Mouse (Mus musculus): Measurements from ENCODE around the gene Rab39. TPM values are rescaled to one million over a fixed set of nuclear protein-coding genes. Genes with fewer than 3 reads are reported as not detected.

Gene Rab39
- total RNA-seq (2015; ENCODE audit: low replicate concordance): 2.5 TPM in 1 of 2 replicates, not detected in the other
- total RNA-seq (2017; ENCODE audit: low replicate concordance): 0.64 TPM in 1 of 2 replicates, not detected in the other

DNA sequence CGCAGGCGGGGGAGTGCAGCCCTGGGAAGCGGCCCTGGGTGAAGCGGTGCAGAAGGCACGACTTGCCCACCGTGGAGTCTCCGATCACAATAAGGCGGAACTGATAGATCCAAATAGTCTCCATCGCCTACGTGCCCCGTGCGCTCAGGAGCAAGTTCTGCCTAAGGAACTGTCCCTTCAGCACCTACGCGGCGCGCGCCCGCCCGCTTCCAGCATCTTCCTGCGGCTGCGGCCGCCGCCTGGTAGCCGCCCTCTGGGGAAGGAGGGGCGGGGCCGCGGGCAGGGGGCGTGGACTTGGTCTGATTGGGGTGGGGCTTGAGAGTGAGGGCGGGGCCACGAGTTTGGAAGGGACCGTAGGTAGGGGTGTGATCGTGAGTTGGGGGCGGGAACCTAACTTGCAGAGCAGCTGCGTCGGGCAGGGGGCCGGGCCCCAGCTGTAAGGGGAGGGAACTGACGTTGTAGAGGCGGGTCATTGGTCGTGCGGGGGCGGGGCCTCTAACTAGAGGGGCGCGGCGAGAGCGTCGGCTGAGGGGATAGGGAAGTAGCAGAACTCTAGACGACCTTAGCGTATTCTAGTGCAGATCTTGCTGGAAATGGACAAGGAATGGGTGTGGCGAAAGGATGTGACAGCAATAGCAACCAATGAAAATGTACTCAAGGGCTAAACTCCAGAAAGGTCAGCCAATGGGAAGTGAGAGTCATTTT, at the start of gene Rab39:
TSS of gene Rab39 (minus strand) at position 241 of the 705 bp plus-strand sequence.
- ATAC-seq (replicated peaks; ENCODE audit: low FRiP score, poor library complexity, severe bottlenecking): peak; percentile 52; the same call in 1 of the 2 replicates

DNA sequence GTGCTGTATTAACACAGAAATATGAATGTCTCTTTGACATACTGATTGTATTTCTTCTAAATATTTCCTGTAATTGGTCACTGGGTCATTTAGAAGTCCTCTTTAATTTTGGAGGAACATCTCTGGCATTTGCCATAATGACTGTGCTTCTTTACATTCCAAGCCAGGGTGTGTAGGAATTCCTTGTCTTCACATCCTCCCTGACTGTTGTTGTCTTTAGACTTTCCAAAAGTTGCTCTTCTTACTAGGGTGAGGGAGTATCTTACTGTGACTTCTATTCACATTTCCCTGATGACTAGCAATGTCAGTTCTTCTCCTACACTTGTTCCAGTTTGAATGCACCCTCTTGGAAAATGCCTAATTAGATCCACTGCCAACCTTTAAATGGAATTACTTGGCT, 48.8 kb upstream of the Rab39 start:
- no peak for ATAC-seq (replicated peaks; ENCODE audit: low FRiP score, poor library complexity, severe bottlenecking)

DNA sequence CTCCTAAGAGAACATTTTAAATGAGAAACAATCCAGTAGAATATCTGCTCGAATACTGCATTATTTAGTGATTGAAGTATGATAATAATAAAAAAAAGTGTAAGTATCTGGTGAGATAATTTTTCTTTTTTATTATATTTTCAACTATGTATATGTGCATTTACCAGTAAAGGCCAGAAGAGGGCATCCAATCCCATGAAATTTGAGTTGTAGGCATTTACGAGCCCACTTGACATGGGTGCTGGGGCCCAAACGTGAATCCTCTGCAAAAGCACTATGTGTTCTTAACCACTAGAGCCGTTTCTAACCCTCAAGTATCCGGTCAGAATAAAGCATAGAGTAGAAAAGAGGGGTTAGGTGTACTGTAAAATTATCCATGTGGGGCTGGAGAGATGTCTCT, 44.9 kb upstream of the Rab39 start:
- ATAC-seq (replicated peaks; ENCODE audit: low FRiP score, poor library complexity, severe bottlenecking): no peak

DNA sequence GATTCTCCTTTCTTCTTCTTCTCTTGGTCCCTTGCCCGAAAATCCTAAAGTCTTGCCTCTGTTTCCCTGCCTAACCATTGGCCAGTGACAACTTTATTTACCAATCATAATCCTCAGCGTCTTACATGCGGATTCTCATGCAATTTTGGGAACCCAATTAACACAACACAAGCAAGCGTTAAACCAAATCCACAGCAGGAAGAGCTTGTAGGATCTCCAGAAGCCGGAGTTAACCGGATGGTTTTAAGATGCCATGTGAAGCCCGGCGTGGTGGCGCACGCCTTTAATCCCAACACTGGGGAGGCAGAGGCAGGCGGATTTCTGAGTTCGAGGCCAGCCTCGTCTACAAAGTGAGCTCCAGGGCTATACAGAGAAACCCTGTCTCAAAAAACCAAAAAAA, 44.4 kb upstream of the Rab39 start:
- ATAC-seq (replicated peaks; ENCODE audit: low FRiP score, poor library complexity, severe bottlenecking): no peak

DNA sequence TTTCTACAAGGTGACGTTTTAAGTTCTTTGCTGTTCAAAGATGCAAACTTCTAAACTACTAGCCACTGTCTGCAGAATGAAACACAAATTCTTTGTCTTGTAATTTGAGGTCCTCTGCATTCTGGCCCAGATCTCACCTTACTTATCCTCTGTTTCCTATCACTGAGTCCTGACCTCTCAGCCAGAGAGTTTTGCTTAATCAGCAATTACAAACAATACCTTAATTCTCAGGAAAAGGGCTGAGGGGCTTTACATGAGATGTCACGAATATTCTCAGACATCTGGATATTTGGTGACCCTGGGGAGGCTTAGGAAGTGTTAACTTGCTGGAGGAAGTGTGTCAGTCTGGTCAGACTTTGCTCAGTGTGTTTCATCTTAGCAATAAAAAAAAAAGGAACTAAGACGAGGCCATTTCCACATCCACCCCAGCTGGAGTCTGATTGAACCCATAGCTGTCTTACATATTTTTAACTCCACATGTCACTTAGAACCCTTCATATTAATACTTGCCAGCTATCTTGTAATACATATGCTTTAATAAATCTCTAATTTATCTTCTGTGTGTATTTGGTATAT, 34.9 kb upstream of the Rab39 start:
- no peak for ATAC-seq (replicated peaks; ENCODE audit: low FRiP score, poor library complexity, severe bottlenecking)

DNA sequence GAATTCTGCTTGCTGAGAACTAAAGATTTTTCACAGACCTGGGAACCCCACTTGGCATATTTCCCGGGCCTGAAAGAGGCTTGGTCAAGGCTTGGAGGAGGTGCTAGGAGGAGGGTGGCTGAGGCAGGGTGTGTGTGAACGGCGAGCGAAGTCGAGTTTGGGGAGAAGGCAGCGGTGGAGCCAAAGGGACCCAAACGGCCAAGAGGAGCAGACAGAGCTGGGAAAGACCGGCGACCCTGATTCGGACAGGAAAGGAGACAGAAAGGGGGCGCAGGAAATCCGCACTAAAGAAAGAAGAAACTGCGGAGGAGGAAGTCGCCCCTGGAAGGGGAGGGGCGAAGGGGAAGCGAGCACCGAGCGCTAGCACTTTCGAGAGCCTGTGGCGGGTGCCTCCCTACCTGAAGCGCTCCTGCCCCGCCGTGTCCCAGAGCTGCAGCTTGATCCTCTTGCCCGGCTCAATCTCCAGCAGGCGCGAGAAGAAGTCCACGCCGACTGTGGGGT, 491 bp downstream of the Rab39 start:
- ATAC-seq (replicated peaks; ENCODE audit: low FRiP score, poor library complexity, severe bottlenecking): no peak; the same call in 1 of the 2 replicates

DNA sequence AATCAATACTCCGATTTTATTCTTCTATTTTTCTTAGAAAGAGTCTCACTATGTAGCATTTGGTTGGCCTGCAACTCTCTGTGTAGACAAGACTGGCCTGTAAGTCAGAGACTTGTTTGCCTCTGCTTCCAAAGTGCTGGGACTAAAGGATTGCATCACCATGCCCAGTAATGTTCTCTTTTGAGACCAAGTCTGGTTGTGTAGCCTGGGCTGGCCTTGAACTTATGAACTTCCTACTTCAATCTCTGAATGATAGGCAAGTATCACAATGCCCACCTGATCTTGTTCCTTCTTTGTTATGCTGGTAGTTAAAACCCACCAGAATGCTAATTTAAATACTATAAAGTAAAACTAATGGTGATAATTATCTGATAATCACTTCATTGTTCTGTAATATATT, 3.0 kb downstream of the Rab39 start:
- ATAC-seq (replicated peaks; ENCODE audit: low FRiP score, poor library complexity, severe bottlenecking): no peak

DNA sequence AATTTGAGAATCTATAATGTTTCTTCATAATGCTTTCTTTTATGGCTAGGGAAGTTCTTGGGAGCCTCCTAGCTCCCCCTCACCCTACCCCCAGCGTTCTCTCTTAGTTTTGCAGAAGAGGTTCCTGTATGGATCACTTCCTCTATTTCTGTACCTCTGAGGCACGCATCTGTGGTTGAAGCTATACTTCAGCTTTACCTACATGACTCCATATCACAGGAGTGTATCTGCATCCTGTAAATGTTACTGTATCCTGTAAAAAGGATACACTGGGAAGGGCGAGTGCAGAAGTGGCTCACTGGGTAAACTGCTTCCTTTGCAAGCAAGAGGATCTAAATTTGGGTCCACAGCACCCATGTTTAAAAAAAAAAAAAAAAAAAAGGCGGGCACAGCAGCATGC, 5.5 kb downstream of the Rab39 start:
- ATAC-seq (replicated peaks; ENCODE audit: low FRiP score, poor library complexity, severe bottlenecking): no peak

DNA sequence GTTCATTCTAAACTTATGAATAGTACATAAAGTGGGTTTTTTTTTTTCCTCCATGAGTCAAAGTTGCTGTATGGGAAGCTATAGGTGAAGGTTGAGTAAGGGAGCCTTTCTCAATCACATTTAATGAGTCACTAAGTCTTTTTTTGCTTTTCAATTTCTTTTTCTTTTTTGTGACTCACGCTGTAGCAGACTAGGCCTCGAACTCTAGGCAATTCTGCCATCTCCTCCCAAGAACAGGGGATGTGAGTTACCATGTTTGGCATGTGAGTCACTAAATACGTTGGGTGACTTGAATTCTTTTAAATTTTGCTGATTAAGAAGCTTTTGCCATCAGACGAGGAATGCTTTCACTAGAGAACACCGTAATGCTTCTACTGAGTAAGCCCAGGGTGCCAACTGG, 10.2 kb downstream of the Rab39 start:
- ATAC-seq (replicated peaks; ENCODE audit: low FRiP score, poor library complexity, severe bottlenecking): no peak

DNA sequence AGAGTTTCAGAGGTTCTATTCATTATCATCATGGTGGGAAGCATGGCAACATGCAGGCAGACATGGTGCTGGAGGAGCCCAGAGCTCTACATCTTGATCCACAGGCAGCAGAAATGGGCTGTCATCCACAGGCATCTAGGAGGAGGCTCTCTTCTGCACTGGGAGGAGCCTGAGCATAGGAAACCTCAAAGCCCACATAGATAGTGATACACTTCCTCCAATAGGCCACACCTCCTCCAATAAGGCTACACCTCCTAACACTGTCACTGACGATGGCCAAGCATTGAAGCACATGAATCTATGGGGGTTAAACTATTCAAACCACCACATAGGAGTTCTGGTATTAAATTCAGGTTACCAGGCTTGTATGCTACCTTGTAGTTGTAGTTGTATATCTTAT, 12.3 kb downstream of the Rab39 start:
- ATAC-seq (replicated peaks; ENCODE audit: low FRiP score, poor library complexity, severe bottlenecking): no peak

DNA sequence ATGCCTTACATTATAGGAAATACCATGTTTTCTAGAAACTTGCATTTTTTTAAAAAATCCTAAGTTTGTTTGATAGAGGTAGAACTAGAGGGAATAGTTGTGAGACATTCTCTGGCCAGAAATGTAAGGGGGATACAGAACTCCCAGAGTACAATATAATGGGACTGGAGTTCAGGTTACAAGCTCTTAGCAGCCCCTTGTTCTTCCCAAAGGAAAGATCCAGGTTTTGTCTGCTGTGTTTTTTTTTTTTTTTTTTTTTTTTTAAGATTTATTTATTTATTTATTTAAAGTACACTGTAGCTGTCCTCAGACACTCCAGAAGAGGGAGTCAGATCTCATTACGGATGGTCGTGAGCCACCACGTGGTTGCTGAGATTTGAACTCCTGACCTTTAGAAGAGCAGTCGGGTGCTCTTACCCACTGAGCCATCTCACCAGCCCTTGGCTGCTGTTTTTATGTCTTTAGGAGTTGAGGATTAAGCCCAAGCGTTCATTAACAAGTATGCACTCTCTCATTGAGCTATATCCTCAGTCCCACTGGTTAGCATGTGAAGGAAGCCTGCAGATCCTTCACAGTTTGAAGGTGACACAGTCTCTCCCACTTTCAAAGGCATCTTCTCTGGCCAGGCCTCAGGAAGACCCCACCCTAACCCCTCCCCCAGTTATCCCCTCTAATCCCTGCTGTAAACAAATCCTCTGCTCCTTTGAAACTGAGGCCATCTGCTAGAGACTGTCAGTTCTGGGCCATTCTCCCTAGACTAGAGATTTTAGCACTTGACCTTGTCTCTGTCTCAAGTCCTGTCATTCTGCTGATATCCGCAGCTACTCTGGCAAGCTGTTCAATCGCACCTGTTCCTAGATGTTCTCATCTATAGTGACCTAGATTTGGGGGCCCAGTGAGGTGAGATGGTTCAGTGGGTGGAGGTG, 14.0 kb downstream of the Rab39 start:
- no peak for ATAC-seq (replicated peaks; ENCODE audit: low FRiP score, poor library complexity, severe bottlenecking)

DNA sequence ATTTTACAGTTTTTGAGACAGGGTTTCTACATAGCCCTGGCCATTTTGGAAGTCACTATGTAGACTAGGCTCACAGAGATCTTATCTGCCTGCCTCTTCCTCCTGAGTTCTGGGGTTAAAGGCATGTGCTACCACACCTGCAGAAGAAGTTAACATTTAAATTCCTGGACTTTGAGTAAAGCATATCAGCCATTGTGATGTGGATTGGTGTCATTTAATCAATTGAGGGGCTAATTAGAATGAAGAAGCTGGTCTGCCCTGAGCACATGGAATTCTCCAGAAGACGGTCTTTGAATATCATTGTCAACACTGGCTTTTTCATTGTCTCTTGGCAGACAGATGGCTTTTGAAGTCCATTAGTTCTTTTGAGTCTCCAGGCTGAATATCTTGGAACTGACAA, 25.2 kb downstream of the Rab39 start:
- ATAC-seq (replicated peaks; ENCODE audit: low FRiP score, poor library complexity, severe bottlenecking): no peak

DNA sequence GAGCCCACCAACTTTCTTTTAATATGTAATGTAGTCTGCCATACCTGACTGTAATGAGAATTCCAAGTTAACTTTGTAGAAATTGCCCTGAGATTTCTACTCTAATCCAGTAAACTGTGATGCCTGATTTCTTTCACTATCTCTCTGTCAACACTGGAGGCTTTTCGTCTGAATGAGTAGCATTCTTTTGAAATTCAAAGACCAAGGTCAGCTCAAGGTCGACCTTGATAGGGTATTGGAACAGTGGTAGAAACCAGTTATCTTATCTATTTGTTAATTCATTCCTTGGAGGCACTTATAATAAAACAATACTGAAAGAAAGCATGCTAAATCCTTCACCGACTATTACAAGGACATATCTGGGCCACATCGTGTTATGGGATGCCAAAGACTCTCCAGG, 29.1 kb downstream of the Rab39 start:
- no peak for ATAC-seq (replicated peaks; ENCODE audit: low FRiP score, poor library complexity, severe bottlenecking)

DNA sequence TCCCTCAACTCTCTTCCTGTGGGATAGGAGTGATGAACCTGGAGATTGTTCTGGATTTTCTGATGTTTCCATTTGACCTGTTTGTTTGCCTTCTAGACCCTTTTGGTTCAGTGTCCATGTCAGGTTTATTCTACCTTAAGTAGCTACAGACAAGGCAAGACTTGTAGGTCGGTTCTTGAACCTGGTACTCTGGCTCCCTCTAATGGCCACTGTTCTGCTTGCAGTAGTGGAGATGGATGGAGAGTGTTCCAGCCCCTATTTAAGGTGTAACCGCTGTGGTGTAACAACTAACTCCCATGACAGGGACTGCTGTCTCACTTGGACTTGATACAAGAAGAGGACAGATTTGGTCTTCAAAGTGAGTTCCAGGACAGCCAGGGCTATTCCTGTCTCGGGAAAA, 32.5 kb downstream of the Rab39 start:
- peak; percentile 84 for ATAC-seq (replicated peaks; ENCODE audit: low FRiP score, poor library complexity, severe bottlenecking)

DNA sequence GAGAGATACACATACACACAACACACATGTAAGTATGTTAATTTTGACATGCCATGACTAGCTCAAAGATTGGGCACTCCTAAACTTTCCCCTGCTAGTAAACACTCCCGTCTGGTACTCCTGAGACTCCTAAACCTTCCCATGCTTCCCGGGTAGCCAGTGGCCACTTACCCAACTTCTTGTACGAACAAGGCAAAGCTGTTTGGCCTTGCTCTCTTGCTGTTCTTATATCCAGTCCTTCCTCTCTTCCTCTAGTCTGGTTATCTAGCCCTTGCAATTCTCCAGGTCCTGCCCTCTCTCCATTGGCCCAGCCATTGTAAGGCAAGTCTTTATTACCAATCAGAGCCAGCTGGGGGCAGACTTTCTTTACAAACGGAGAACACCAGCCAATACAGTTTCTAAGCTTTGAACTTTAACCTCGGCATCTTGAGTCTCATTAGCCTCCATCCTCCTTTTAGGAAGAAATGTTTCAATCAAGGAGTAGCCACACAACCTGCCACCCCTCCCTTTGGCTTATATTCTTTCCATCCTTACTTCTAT, 36.3 kb downstream of the Rab39 start, which contains the start of gene Cul5:
TSS of gene Cul5 (minus strand) at position 335 of the 540 bp plus-strand sequence.
- ATAC-seq (replicated peaks; ENCODE audit: low FRiP score, poor library complexity, severe bottlenecking): no peak

DNA sequence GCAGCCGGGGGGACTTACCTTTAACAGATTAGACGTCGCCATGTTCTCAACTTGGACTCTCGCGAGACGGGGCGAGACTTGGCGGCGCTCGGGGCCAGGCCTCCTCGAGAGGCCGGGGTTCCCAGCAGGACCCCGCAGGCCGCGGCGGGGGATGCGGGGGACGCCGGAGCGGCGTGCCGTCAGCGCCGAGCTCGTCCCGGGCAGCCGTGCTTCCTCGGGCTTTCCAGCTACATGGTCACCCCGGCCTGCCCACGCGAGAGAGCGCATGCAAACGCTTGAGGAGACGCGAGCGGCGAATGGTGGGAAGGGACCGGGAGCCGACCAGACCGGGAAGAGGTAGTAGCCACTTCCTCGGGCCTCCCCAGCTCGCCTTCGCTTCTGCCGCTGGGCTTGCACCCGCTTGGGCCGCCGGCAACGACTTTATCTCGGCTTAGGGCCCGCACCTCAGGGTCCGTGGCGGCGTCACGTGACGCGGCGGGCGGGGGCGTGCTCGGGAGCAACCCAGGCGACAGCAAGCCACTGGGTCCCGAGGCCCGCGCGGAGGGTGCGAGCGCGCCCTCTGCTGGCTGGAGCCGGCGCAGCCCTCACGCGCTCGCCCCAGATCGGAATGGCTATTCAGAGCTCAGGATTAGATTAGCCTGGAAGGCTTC, 38.9 kb downstream of the Rab39 start:
- ATAC-seq (replicated peaks; ENCODE audit: low FRiP score, poor library complexity, severe bottlenecking): peak; percentile 87

DNA sequence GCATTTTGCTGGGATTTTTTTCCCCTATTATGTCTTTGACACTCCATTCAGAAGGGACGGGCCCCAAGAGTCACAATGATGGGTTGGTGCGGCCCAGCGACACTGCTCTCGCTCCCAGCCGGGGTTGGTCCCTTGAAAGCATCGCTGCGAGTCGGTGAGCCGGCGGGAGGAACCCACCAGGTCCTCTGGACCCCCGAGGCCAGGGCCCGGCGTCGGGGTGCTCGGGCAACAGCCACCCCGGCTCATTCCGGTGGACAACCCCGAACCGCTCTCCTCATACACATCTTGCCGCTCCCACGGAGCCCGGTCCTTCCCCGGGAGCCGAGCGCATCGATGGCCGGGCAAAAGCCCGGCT, 39.4 kb downstream of the Rab39 start:
- ATAC-seq (replicated peaks; ENCODE audit: low FRiP score, poor library complexity, severe bottlenecking): no peak

DNA sequence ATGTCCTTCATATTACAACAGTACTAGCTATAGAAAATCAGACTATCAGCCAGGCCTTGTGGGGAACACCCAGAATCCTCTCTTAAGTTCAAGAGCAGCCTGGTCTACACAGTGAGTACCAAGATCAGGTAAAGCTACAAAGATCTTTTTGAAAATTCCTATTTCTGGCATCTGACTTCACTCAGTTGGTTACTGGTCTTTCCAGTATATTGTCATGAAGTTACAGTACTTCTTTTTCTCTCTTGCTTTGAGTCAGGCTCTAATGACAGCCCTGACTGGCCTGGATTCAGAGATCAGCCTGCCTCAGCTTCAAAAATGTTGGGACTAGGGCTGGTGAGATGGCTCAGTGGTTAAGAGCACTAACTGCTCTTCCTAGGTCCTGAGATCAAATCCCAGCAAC, 40.6 kb downstream of the Rab39 start:
- no peak for ATAC-seq (replicated peaks; ENCODE audit: low FRiP score, poor library complexity, severe bottlenecking)

DNA sequence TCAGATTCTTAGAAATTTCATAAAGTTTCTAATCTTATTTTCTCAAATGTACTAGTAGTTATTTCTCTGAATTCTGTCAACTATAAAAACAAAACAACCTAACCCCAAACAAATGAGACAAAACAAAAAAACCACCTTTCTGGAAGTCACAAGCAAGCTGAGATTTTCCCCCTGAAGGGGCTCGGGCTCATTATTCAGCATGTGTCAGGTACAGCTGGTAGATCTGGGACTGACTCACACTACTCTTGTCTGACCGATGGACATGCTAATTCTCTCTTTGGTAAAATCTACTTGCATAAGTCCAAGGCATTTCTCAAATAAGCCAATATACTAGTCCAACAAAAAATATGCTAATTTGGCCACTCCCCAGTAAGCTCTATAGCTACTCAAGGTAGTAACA, 41.2 kb downstream of the Rab39 start:
- ATAC-seq (replicated peaks; ENCODE audit: low FRiP score, poor library complexity, severe bottlenecking): no peak

DNA sequence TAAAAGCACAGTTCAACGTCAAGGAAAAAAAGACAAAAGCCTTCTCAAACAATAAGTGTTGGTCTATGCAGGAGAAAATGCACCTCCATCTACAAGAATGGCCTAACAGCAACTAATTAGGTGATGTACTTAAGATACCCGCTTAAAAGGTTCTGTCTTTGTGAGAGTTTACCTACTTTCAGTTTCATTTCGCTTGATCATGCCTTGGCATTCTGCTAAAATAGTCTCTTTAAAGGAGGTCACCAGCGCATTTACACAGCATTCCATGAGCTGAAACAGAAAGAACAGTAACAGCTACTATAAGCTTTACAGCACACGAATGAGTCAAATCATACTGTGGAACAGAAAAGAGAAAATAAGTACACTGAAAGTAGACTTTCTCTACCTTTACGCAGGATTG, 71.2 kb downstream of the Rab39 start:
- ATAC-seq (replicated peaks; ENCODE audit: low FRiP score, poor library complexity, severe bottlenecking): no peak

All from erythroid progenitor cell, adult 5-6 weeks (primary cell).